Mouse (Mus musculus) kidney, postnatal 14 days (tissue): Measurements from ENCODE around the gene 1700016C15Rik.

ENCODE experiments used
- DNase-seq: peaks from one replicate; pipeline ENCODE4 v3.0.0; 2022; ENCODE audit warnings: mixed read lengths

Gene 1700016C15Rik

DNA sequence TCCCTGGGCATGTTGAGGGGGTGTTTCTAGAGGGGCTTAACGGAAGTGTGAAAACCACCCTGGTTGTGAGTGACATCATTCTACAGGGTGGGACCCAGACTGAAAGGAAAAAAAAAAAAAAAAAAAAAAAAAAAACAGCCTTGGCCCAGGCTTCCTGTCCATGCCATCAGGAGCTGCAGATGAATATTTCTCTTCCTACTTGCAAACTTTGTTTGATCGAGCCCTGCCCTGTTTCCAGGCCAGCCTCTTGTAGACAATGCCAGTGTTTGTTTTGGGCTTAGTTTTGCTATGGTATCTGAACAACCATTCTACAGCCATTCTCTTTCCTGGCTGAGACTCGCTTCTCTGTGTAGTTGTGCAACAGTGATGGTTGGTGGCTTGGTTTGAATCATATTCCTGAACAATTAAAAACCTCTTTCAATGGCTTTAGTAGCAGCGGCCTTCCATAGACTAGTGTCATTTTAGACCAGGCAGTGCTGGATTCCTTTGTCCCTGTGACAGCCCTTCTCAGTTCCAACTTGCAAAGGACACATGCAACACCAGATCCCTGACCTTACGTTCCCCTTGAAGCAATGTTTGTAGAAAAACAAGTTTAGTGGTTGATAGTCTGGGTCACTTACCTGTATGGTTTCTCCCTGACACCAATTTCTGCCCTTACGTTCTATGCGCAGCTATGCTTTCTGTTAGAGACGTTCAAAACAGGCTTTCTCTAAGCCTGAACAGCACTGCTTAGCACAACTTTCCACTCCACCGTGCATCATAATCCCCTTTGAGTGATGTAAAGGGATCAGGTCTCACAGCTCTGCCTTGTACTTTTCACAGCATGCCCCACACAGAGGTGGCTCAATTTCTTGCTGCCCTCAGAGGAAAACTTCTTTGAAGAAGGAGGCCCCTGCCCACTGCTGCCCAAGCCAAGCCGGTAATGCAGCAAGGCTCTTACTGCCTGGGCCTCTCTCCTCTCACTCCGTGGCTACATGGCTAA is at the start of gene 1700016C15Rik:
TSS of gene 1700016C15Rik (plus strand) at position 772 of the 982 bp plus-strand sequence.
- DNase-seq: no peak

DNA sequence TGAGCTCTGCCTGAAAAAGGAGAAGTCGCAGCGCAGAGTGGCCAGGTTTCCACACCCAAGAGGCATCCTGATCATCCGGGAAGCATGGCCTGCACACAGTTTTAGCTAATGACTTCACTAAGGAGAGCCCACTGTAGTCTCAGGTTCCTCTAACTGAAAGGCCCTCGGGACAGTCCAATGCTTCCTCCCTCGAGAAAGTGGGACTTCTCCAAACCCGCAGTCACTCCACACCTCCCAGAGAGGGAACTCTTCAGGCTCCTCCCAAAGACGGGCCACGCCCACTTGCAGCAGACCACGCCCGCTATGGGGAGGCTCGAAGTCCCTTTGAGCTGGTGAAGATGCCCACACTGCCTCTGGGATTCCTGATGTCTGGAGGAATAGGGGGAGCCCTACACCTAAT is 48.4 kb upstream of the 1700016C15Rik start:
- DNase-seq: no peak

DNA sequence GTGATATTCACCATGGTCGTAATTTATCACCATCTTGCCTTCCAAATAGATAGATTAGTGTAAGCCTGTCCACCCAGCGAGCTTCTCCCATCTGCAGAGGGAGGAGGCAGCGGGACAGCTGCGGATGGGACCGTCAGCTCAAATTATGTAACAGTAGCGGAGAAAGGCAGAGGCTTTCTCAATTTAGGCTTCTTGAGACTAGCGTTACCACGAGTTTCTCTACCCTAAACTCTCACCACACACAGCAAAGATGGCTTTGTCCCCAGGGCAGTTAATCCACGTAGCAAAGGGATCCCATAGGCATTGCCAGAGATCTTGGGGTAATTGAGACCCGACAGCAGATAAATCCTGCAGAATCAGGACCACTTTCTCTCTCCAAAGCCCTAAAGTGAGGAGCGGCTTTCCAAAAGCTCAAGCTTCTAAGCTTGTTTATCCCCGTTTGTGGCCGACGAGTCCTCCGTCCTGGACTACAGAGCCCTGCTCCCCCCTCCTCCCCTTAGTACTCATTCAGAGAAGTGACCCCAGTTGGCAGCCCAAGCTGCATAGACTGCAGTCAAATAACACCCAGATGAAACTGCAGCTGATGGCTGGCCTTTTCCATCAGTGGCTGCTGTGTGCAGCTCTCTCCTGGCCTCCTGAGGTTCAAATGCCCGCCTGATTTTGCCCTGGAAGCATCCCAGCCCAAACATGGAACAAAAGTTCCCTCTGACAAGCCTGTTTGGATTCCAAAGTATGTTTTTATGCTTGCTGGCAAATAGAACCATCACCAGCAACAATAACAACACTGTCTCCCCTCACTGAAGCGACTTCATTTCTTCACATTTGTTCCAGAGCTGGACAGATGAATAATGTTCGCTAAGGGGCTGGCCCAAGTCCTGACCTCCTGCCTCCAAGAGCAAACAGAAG is 45.4 kb upstream of the 1700016C15Rik start:
- no peak for DNase-seq

DNA sequence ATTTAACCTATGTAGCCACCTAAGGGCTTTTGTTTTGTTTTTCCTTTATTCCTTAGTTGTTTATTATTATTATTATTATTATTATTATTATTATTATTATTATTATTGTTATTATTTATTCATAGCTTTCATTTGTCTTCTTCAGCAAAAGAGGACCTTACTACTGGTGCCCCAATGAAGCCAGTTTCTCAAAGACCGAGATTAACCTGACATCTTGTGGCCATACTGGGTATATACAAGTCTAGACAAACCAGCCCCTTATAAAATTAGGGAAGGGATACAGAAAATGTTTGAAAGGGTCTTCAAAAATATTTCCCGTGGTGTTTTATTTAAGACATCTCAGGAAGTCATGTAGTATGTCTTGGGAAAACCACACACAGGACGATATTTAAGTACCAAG is 44.7 kb upstream of the 1700016C15Rik start:
- DNase-seq: peak; percentile 44

DNA sequence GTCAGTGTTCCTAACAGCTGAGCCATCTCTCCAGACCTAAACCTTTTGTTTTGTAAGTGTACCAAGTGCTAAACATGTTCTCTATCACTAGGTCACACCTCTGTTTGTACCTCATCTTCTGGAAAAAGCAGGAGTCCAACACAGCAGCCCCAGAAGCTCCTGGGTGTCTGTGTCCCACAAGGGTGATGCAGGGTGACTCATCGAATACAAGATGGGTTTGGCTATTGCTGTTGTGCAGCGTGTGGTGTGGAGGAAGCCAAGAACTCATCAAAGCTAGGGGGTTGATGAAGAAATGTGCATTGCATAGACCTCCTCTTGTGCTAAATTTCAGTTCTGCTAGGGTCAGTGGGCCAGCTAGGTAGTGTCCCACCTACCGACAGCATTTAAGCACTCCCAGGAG is 43.5 kb upstream of the 1700016C15Rik start:
- no peak for DNase-seq

DNA sequence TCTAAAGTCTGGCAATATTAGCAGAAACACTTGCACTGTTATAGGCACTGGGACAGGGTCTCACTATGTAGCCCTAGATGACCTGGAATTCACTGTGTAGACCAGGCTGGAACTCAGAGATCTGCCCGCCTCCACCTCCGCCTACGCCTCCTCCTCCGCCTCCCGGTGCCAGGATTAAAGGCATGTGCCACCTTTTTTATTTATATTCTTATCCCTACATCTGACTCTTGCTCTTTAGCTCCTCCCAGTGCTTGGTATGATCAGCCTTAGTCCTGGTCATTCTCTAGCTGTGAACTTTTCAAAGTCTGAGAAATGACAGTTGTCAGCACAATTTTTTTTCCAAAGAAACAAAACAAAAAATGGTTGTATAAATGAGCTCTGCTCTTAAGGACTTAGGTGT is 42.6 kb upstream of the 1700016C15Rik start:
- DNase-seq: peak; percentile 42

DNA sequence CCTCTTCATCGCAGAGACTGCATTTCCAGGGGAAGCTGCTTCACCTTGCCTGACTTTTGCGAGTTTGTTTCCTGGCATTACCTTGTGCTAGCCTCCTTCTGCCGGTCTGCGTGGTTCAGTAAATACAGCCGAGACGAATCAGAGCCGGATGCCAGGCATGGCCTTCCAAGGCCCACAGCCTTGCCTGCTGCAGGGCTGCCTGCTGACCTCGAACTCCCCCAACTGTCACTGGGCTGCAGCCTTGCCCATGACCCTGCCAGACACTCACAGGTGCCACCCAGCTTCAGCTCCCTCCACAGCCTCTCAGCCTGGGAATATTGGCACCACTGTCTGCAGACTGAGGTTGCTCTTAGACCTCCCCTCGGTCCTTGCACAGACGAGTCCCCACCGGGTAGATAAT is 37.1 kb upstream of the 1700016C15Rik start:
- no peak for DNase-seq

DNA sequence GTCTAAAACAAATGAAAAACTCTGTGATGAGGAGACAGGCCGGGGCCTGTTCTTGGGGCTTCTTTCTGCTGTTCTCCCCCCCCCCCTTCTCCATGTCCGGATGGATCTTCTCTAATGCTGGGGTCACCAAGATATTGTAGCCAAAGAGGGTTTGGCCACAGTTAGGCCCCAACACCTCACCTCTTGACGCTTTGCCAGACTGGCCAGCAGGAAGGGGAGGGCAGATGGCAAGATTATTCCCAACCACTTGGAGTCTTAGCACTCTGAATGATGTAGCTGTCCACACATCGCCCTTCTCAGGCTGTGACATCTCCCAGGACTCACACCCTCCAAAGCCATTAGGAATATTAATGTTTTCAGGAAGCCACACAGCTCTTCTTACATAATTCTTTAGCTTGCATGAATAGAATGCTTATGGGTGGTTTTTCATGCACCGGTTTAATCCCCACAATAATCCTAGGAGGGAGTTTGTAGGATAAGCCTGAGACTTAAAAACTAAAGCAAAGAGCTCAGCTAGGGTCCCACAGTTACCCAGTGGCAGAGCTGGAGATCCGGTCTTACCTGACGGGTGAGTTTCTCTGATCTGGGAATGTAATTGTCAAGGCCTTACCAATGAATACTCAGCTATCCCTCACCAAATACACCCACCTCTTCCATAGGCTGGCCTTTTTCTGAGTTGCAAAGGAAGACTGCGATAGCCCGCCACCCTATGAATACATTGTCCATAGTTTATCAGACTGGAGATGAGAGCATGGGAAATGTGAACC is 35.9 kb upstream of the 1700016C15Rik start:
- DNase-seq: no peak

DNA sequence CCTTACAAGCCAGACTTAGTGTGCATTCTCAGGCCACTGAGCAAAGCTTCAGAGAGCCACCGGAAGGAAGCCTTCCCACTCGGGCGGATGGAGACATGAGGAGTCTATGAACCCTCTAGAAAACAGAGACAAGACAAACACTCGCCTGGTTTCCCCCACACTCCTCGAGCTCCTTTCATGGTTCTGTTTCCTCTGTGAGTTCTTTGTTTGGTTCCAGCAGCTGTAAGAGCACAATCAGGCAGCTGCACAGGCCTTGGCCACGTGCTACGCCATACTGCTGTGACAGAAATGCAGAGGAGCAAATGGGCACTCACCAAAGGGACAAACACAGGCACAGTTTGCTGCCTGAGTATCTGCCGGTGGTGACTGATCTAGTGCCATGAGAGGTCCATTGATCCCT is 29.1 kb upstream of the 1700016C15Rik start:
- no peak for DNase-seq

DNA sequence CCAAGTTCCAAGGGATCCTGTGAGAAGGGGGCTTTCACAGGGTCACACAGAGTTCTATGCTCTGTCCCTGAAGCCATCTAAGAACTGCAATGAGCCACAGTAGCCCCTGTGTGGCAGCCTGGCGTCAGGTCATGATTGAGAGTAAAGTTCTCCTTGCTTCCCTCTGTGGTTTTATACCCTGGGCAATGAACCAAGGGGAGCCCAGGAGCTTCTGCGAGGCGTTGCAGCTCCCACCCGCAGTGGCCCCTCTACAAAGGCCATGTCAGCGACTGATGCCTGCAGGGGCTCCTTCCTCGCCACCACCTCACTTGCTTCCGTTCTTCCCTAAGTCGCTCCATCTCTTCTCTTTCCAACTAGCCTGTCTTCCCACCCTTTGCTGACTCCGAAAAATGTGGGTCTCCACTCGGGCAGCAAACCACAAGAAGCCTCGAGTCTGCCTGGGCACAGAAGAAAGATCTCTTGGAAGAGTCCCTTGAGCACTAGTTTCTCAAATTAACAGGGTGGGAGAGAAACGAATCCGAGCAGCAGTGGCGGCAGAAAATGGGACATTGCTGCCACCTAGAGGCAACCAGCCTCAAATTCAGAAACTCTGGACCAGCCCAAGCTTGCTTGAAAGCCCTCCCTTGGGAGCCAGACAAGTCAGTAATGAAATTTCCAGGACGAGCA is 27.0 kb upstream of the 1700016C15Rik start:
- peak; percentile 79 for DNase-seq

DNA sequence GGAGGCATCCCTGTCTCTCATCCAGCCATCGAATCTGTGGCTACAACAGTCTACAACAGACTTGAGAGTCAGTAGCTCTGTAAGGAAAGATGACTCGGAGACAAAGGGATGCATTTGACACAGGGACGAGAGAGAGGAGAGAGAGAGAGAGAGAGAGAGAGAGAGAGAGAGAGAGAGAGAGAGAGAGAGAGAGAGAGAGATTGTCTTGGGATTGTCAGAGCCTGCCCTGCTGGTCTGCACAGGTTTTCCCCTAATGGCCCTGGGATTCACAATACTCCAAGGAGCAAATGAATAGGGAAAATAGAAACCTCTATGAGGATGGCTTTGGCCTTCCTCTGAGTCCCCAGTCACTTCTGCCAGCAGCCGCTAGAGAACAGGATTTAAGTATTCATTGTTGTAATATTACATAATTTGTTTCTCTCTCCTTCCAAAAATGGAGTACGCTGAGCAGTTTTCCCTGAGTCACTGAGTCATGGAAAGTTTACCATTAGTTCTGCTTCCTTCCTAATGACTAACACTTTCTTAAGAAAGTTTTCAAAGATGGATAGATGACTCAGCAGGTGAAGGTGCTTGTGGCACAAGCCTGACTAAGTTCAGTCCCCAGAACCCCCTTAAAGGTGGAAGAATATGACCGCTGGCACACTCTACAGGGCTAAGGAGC is 26.3 kb upstream of the 1700016C15Rik start:
- DNase-seq: no peak

DNA sequence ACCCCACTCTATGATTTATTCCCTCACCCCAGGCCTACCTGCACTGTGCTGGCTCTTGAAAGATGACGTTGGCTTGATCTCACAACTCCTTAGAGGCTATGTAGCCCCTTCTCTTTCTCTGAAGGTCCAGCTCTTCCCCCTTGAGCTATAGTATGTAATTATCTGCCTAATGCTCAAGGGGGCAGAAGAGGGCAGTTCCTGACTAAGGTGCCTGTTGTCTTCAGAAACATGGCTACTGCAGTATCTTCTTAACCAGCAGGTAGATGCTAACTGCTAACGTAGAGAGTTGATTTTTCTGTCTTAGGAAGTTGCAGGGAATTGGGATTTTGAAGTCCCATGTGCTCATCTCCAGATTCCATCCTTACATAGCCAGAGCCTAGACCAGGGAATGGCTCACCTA is 24.4 kb upstream of the 1700016C15Rik start:
- DNase-seq: no peak

DNA sequence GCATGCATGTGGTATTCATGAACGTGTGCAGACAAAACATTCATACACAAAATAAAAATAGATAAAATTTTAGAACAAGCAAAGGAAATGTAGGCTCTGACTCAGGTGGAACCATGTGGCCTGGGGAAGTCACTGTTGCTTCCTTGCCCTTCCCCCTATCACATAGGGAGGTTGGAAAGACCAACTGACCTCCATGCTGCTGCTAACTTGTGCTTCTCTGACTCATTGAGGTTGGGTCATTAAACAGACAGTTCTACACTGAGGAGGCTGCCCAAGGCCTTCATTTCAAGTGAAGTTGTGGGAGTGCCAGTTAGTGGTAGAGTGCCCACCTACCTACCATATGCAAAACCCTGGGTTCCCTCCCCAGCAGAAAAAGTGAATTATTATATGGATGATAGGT is 22.0 kb upstream of the 1700016C15Rik start:
- no peak for DNase-seq

DNA sequence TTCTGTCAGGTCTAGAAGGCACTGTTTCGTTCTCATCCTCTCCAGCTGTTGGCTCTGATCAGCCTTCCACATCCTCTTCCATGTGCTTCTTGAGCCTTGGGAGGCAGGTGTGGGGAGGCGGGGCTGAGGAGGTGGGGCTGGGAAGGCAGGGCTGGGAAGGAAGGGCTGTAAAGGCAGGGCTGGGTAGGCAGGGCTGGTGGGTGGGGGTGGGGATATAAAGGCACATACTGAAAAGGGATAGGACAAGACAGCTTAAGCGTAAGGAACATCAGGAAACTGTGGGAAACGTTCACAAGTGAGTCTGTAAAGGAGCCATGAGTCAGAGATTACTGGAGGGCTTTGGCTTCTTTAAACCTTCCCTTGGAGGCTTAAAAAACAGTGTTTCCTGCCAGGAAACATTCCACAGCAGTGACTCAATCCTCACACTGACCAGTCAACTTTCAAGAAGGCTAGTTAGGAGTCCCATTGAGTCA is 21.0 kb upstream of the 1700016C15Rik start:
- no peak for DNase-seq

DNA sequence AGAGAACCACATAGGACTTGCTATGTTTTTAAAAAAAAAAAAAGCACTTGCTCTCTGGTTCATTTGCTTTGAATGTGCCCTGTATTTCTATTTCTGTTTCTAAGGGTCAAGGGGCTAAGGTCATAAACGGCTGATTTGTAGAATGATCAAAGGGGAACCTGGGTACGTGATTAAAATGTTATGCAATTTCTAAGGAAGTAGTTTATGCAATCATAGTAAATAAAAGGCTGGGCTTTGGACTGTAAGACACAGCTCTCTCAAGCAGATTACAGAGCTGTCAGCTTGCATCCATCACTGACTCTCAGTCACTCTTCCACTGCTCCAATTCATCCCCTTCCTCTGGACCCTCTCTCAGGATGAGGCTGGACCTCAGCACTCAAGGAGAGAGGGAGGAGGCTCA is 18.6 kb upstream of the 1700016C15Rik start:
- DNase-seq: no peak

DNA sequence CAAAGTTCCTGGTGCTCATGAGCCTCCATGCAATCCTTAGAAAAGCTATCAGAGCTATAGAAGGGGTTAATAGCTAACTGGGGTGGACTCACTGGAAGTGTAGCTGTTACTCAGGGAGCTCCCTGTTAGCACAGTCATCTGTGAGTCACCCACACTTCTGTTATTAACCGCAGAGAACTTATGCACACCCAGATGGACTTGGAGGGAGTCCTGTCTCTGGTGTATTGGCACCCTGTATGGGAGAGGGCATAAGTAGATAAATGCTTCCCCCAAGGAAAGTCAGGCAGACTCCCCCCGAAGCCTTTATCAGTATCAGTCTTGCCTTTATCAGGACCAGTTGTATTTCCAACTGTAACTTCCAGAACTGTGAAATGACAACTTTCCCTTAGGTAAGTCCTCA is 18.2 kb upstream of the 1700016C15Rik start:
- no peak for DNase-seq

DNA sequence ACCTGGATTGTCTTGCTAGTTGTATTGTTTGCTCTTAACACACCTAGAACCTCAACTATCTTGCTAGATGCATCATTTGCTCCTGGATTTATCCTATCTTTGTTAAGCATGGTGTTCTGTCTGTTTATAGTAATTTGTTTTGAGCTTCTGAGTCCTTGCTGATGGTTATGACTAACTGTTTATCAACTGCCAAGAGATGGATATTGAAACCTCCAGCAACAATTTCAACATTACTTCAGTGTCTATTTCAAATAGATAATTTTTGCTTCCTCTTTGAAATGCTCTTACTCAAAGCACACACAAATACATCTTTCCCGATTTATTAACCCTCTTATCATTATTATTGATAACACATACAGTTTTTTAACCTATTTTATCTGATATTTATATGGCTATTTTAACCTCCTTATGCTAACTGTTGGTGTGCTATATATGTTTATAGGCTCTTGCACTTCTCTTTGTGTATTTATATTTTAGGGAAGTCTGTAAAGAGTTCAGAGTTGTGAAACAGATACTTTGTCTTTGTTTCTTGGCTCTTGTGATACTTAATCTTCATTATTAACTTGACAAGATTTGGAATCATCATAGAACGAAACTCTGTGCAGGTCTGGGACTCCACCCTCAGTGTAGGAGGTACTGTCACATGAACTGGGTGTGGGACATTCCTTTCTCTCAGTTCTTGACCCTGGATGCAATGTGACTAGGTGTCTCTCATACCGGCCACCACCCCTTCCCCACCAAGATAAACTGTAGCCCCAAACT is 15.8 kb upstream of the 1700016C15Rik start:
- no peak for DNase-seq

DNA sequence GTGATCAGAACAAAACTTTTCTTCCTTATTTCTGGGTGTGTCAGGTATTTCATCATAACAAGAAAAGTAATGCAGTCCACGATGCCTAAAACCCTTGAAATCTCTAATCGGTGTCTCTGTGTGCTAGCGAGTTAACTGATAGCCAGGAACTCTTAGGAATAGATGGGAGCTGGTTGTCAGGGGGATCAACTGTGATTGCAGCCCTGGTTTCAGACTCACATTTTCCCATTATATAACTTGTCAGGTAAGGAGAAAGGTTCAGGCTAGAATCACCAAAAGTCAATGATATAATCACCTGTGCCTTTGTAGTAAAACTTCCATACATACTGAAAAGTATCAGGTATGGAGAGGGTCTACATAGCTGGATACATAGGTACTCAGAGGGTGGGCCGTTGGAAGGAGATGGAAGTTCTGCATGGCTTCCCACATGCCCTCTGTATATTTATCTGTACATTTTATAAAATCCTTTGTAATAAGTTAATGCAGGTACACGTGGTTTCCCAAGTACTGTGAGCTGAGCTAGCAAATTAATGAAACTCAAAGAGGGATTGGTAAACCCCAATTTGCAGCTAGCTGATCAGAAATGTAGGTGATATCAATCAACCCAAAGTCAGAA is 15.1 kb upstream of the 1700016C15Rik start:
- DNase-seq: no peak

DNA sequence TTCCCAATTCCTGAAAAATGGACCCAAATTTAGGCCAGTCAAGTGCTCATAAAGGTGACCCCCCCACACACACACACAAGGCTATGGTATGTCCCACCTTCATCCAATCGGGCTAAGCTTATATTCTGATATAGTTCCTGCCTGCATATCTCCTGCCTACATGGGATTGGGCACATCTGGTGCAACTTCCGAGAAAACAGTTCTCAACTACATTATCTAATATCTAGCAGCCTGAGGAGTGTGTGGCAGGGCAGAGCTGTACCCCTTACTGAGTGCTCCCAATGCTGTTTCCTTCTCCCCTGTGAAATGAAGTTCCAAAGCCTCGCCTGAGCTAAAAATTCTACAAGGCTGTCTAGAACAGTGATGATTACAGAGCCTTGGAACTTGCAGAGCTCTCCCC is 13.2 kb upstream of the 1700016C15Rik start:
- no peak for DNase-seq
